Mouse (Mus musculus) myocyte (in vitro differentiated cells): ENCODE data around the gene Wdr92. TPM values are rescaled to one million over a fixed set of nuclear protein-coding genes. Genes with fewer than 3 reads are reported as not detected.

Experiments used
- H3K27me3 ChIP-seq: one replicate; pipeline ENCODE4 v1.6.1; 2011; ENCODE audit not compliant: control insufficient read depth, insufficient read depth, insufficient read length
- H3K36me3 ChIP-seq: one replicate; pipeline ENCODE4 v1.6.1; 2011; ENCODE audit not compliant: control insufficient read depth, insufficient read depth
- H3K4me2 ChIP-seq: one replicate; pipeline ENCODE4 v1.6.1; 2011; ENCODE audit warnings: low read depth, control low read depth
- H3K4me3 ChIP-seq: one replicate; pipeline ENCODE4 v1.5.1; 2011; ENCODE audit warnings: mild to moderate bottlenecking, control low read depth, moderate library complexity
- H3K79me2 ChIP-seq: one replicate; pipeline ENCODE4 v1.6.1; 2011; ENCODE audit not compliant: control insufficient read depth, insufficient read depth
- H3ac ChIP-seq: one replicate; pipeline ENCODE4 v1.6.1; 2011; ENCODE audit not compliant: control insufficient read depth, insufficient read length
- CEBPB ChIP-seq: IDR thresholded peaks from 2 replicates; pipeline ENCODE4 v1.6.1; 2011; ENCODE audit warnings: mild to moderate bottlenecking, moderate library complexity; ENCODE audit not compliant: poor library complexity, insufficient read depth, severe bottlenecking
- E2F4 ChIP-seq: IDR thresholded peaks from one replicate; pipeline ENCODE4 v1.6.1; 2011; ENCODE audit warnings: mild to moderate bottlenecking, control low read depth, moderate library complexity; ENCODE audit not compliant: insufficient read depth
- MAX ChIP-seq: IDR thresholded peaks from one replicate; pipeline ENCODE4 v1.6.1; 2011; ENCODE audit warnings: low read depth, mild to moderate bottlenecking, control low read depth
- MYOD1 ChIP-seq, 3 experiments: IDR thresholded peaks; one replicate each; pipeline ENCODE4 v1.6.1; 2011; ENCODE audit warnings: control low read depth in 2 of 3, low read depth in 2 of 3, mild to moderate bottlenecking in 2 of 3, moderate library complexity in 1 of 3; ENCODE audit not compliant: insufficient read length in 2 of 3, control insufficient read depth in 1 of 3
- MYOG ChIP-seq, 3 experiments: IDR thresholded peaks; one replicate each; pipeline ENCODE4 v1.6.1; 2011; ENCODE audit warnings: control low read depth in 2 of 3, low read depth in 2 of 3, mild to moderate bottlenecking in 2 of 3; ENCODE audit not compliant: insufficient read length in 2 of 3, control insufficient read depth in 1 of 3, insufficient read depth in 1 of 3
- POLR2A ChIP-seq: IDR thresholded peaks from one replicate; pipeline ENCODE4 v1.6.1; 2011; ENCODE audit warnings: low read depth, mild to moderate bottlenecking, control low read depth, moderate library complexity; ENCODE audit not compliant: insufficient read length
- POLR2AphosphoS2 ChIP-seq: IDR thresholded peaks from one replicate; pipeline ENCODE4 v1.6.1; 2011; ENCODE audit warnings: low read depth, control low read depth; ENCODE audit not compliant: insufficient read length
- REST ChIP-seq: IDR thresholded peaks from one replicate; pipeline ENCODE4 v1.6.1; 2011; ENCODE audit warnings: mild to moderate bottlenecking, control low read depth, moderate library complexity; ENCODE audit not compliant: insufficient read depth, insufficient read length
- SRF ChIP-seq: IDR thresholded peaks from one replicate; pipeline ENCODE4 v1.6.1; 2011; ENCODE audit warnings: low read depth; ENCODE audit not compliant: control insufficient read depth, insufficient read length
- TCF12 ChIP-seq: IDR thresholded peaks from one replicate; pipeline ENCODE4 v1.6.1; 2011; ENCODE audit warnings: mild to moderate bottlenecking, control low read depth; ENCODE audit not compliant: poor library complexity, insufficient read depth, severe bottlenecking
- TCF3 ChIP-seq: IDR thresholded peaks from one replicate; pipeline ENCODE4 v1.6.1; 2011; ENCODE audit warnings: low read depth, control low read depth; ENCODE audit not compliant: insufficient read length
- USF1 ChIP-seq: IDR thresholded peaks from one replicate; pipeline ENCODE4 v1.6.1; 2011; ENCODE audit warnings: low read depth, mild to moderate bottlenecking, control low read depth, moderate library complexity
- polyA plus RNA-seq: library from polyadenylated mRNA; unstranded; fragments of >200 nt; fragmentation: generic; extraction: Trizol; gene quantifications from one replicate; pipeline ENCODE4 v1.2.1, GENCODE M21; 2012; ENCODE audit warnings: missing spikeins

The Wdr92 gene
- polyA plus RNA-seq, 1 experiment = 10.5 TPM

- Histone ChIP-seq H3K79me2 (peaks cover 67% of the 10 kb centered on the region), H3K27me3 (no peaks in the 10 kb centered on the region), H3K4me3 (no peak overlapping the region), H3ac (no peak overlapping the region), H3K36me3 (peaks cover 11% of the 10 kb centered on the region), H3K4me2 (no peak overlapping the region)
- TF ChIP-seq SRF (no peak), CEBPB (no peak), MYOD1 (IDR thresholded peaks at IDR 0.05; ENCODE audit: control insufficient read depth in 1 of 3, insufficient read length in 2 of 3, low read depth in 2 of 3) (no peak), USF1 (no peak), TCF3 (no peak), POLR2AphosphoS2 (no peak), E2F4 (no peak), MYOG (IDR thresholded peaks at IDR 0.05; ENCODE audit: control insufficient read depth in 1 of 3, insufficient read depth in 1 of 3, insufficient read length in 2 of 3, low read depth in 2 of 3) (no peak), TCF12 (no peak)
Observed at GRCm38 (mm10) chr11:17188786-17189185, 6.9 kb downstream of the Wdr92 start.

- peaks cover 35% of the 10 kb centered on the region for H3K79me2 ChIP-seq
- TF ChIP-seq REST (no peak), CEBPB (no peak), E2F4 (no peak), USF1 (no peak), MAX (no peak), SRF (no peak), POLR2AphosphoS2 (no peak), POLR2A (no peak), MYOG (IDR thresholded peaks at IDR 0.05; ENCODE audit: control insufficient read depth in 1 of 3, insufficient read depth in 1 of 3, insufficient read length in 2 of 3, low read depth in 2 of 3) (no peak), TCF3 (no peak), MYOD1 (IDR thresholded peaks at IDR 0.05; ENCODE audit: control insufficient read depth in 1 of 3, insufficient read length in 2 of 3, low read depth in 2 of 3) (no peak), TCF12 (no peak)
- H3K4me3 ChIP-seq = no peak overlapping the region
- no peak overlapping the region for H3ac ChIP-seq
- H3K27me3 ChIP-seq = no peaks in the 10 kb centered on the region
- H3K36me3 ChIP-seq = peaks cover 35% of the 10 kb centered on the region
- no peak overlapping the region for H3K4me2 ChIP-seq
Observed at GRCm38 (mm10) chr11:17192151-17192844, 10.4 kb downstream of the Wdr92 start.

DNA sequence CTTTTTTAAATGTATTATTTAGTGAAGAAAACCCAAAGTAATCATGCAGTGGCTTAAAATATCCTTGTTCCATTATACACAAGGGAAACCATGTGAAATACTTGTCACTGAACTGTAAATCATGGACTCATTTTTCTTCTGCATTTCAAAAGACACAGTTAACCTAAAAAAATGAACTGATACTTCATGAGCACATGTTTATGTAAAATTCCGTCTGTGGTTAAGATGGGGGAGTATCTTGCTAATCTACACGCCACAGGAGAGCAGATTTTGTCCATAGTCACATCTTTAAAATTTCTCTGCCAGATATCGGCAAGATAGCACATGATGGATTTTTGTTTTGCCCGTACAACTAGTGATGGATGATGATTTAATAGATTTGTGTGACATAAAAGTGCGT, 17.3 kb downstream of the Wdr92 start:
- H3K79me2 ChIP-seq = no peaks in the 10 kb centered on the region
- TF ChIP-seq REST (no peak), POLR2A (no peak), TCF12 (no peak), TCF3 (no peak), POLR2AphosphoS2 (no peak), E2F4 (no peak), MAX (no peak), SRF (no peak), USF1 (no peak), CEBPB (no peak), MYOD1 (IDR thresholded peaks at IDR 0.05; ENCODE audit: control insufficient read depth in 1 of 3, insufficient read length in 2 of 3, low read depth in 2 of 3) (no peak), MYOG (IDR thresholded peaks at IDR 0.05; ENCODE audit: control insufficient read depth in 1 of 3, insufficient read depth in 1 of 3, insufficient read length in 2 of 3, low read depth in 2 of 3) (no peak)
- peaks cover 69% of the 10 kb centered on the region for H3K36me3 ChIP-seq
- no peak overlapping the region for H3K4me3 ChIP-seq
- no peak overlapping the region for H3ac ChIP-seq
- H3K4me2 ChIP-seq = no peak overlapping the region
- no peaks in the 10 kb centered on the region for H3K27me3 ChIP-seq

DNA sequence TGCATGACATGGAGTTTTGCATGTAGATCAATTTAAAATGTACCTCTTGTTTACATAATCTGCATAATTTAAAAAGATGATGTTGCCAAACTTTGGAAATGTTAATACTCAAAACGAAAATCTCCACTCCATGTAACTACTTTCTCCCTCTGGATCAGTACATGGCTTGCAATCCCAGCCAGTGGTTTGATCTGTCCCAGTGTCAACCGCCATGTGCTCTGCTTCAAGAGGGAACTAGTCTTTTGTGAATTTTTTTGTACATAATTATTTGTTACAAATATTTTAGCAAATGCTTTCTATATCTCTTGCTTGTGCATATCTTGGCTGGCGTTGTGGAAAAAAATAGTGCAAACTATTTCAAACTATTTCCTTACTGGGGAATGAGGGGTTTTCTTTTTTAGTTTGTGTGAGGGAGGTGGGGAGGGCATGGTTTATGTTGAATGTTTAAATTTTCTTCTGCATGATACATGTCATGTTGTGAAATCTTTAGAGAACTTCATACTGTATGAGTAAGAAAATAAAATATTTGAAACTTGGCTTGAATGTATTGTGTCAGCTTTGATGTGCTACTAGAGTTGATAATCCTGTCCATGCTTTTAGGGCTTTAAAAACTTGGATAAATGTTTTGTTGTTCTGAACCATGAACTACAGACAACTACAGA, 18.1 kb downstream of the Wdr92 start:
- Histone ChIP-seq H3K27me3 (no peaks in the 10 kb centered on the region), H3K79me2 (no peaks in the 10 kb centered on the region), H3ac (no peak overlapping the region), H3K4me3 (no peak overlapping the region), H3K4me2 (no peak overlapping the region), H3K36me3 (peaks cover 61% of the 10 kb centered on the region)
- TF ChIP-seq REST = no peak
- TF ChIP-seq CEBPB = no peak
- TF ChIP-seq POLR2AphosphoS2 = no peak
- no peak for TF ChIP-seq USF1

GRCm38 (mm10) chr11:17200936-17201335, 19.0 kb downstream of the Wdr92 start:
- Histone ChIP-seq H3K27me3 (no peaks in the 10 kb centered on the region), H3K79me2 (no peaks in the 10 kb centered on the region), H3ac (no peak overlapping the region), H3K4me3 (no peak overlapping the region), H3K36me3 (peaks cover 56% of the 10 kb centered on the region), H3K4me2 (no peak overlapping the region)
- TF ChIP-seq CEBPB (no peak), SRF (no peak), MAX (no peak), TCF3 (no peak), E2F4 (no peak), TCF12 (no peak), REST (no peak), POLR2A (no peak), POLR2AphosphoS2 (no peak), MYOG (IDR thresholded peaks at IDR 0.05; ENCODE audit: control insufficient read depth in 1 of 3, insufficient read depth in 1 of 3, insufficient read length in 2 of 3, low read depth in 2 of 3) (no peak), MYOD1 (IDR thresholded peaks at IDR 0.05; ENCODE audit: control insufficient read depth in 1 of 3, insufficient read length in 2 of 3, low read depth in 2 of 3) (no peak), USF1 (no peak)
